Mouse (Mus musculus) heart, embryonic 10.5 days (tissue): Measurements from ENCODE around the gene C1ql2. TPM values are rescaled to one million over a fixed set of nuclear protein-coding genes. Genes with fewer than 3 reads are reported as not detected.
A peak's percentile ranks its signal among the peaks of the same experiment; 100 is the strongest.

Source experiments
- DNase-seq: peaks from one replicate; pipeline ENCODE4 v3.0.0-alpha.2; 2017; ENCODE audit warnings: low spot score
- H3K27ac ChIP-seq: fragments of 300-500 bp; sonication (generic); 2 replicates; pipeline ENCODE4 v1.5.1; 2016; ENCODE audit warnings: mild to moderate bottlenecking
- H3K27me3 ChIP-seq: fragments of 300-500 bp; sonication (generic); 2 replicates; pipeline ENCODE4 v1.6.1; 2016; ENCODE audit warnings: mild to moderate bottlenecking; ENCODE audit not compliant: poor library complexity, insufficient read depth, severe bottlenecking
- H3K36me3 ChIP-seq: fragments of 300-500 bp; sonication (generic); 2 replicates; pipeline ENCODE4 v1.6.1; 2016; ENCODE audit warnings: mild to moderate bottlenecking, moderate library complexity
- H3K4me1 ChIP-seq: fragments of 300-500 bp; sonication (generic); 2 replicates; pipeline ENCODE4 v1.6.1; 2016; ENCODE audit warnings: mild to moderate bottlenecking
- H3K4me3 ChIP-seq: fragments of 300-500 bp; sonication (generic); 2 replicates; pipeline ENCODE4 v1.5.1; 2016; ENCODE audit warnings: mild to moderate bottlenecking, moderate library complexity
- H3K9me3 ChIP-seq: fragments of 300-500 bp; sonication (generic); 2 replicates; pipeline ENCODE4 v1.6.1; 2016; ENCODE audit warnings: mild to moderate bottlenecking, moderate library complexity
- WGBS: fragments of 180-500 bp; shearing (Covaris S2); methylation state at CpG from one replicate; pipeline ENCODE4 v1.1.7; 2016; 5-methylcytosine and 5-hydroxymethylcytosine counted together
- polyA plus RNA-seq: library from polyadenylated mRNA; unstranded; fragments of >200 nt; fragmentation: Nextera tagmentation; extraction: Ambion mirVana; gene quantifications from 2 replicates; pipeline ENCODE4 v1.2.1, GENCODE M21; 2016

The C1ql2 gene
- polyA plus RNA-seq, result not detected in 2 replicates

DNA sequence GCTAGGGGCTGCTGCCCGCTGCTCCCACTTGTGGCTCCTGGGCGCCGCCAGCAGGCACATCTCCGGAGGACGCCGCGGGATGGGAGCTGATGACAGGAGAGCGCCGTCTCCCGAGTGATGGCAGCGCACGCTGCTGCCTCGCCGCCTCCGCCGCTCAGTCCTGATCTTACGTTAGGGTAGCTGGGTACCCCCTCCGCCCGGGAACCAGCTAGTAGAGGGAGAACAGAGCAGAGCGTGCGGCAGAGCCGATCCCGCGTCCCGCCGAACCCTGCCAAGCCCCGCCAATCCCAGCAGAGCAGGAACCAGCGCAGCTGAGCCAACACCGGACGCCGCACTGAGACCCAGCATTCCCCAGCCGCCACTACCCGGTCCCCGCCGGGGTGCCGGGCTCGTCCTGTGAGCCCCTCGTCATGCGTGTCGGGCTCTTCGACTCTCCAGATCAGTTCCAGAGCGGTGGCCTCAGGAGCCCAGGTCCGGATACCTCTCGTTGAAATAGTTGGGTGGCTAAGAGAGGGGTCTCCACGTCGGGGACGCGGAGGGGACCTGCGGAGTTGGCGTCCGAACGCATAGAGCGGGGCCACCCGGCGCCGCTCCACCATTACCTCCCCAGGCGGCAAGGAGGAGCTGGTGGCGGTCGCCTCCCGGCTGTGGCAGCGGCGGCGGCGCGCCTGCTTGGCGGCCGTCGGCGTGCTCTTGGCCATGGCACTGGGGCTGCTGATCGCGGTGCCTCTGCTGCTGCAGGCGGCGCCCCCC, at the start of gene C1ql2:
Gene C1ql2 (plus strand): TSS at position 164 of the 753 bp plus-strand sequence.
- 1% methylated on average over 73 of the region's 73 CpGs for WGBS
- no peak for DNase-seq

DNA sequence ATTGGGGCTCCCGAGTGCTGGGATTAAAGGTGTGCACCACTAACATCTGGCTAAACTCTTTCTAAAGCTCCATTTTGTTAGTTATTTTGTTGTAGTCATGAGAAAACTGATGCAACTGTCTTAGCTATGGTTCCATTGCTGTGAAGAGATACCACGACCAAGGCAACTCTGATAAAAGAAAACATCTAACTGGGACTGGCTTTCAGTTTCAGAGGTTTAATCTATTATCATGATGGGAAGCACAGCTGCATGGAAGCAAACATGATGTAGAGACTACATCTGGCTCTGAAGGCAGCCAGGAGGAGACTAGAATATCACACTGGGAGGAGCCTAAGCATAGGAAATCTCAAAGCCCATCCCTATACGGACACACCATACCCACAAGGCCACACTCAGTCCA, 48.7 kb upstream of the C1ql2 start:
- H3K9me3 ChIP-seq, result no peaks in the 10 kb centered on the region
- WGBS, result 77% methylated on average over 3 of the region's 3 CpGs
- DNase-seq, result no peak
- H3K4me1 ChIP-seq, result no peaks in the 10 kb centered on the region
- no peak overlapping the region for H3K4me3 ChIP-seq
- no peaks in the 10 kb centered on the region for H3K27me3 ChIP-seq
- H3K27ac ChIP-seq, result no peak overlapping the region
- H3K36me3 ChIP-seq, result no peaks in the 10 kb centered on the region

More for the DNA sequence above, at the start of gene C1ql2:
- Histone ChIP-seq H3K27ac (no peak within 1 kb of the TSS), H3K4me3 (peak within 1 kb of the TSS; percentile 53), H3K4me1 (peaks cover 28% of the 10 kb centered on the region), H3K27me3 (peaks cover 100% of the 10 kb centered on the region), H3K9me3 (no peaks in the 10 kb centered on the region), H3K36me3 (no peaks in the 10 kb centered on the region)

DNA sequence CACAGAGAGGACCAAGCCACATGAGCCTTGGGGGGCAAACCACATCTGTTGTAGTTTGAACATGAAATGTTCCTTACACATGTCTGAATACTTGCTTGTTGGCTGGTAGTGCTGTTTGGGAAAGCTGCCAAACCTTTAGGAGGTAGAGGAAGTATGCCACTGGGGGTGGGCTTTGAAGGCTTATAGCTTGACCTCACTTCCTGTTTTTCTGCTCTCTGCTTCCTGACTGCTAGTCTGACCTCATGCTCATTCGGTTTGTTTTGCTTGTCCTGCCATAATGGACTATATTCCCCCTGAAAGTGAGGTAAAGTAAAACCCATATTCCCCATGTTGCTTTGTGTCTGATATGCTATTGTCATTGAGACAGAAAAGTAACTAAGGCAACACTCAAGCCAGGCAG, 46.6 kb upstream of the C1ql2 start:
- H3K36me3 ChIP-seq, result no peaks in the 10 kb centered on the region
- DNase-seq, result no peak
- H3K4me3 ChIP-seq, result no peak overlapping the region
- no peaks in the 10 kb centered on the region for H3K4me1 ChIP-seq
- H3K9me3 ChIP-seq, result no peaks in the 10 kb centered on the region
- H3K27ac ChIP-seq, result no peak overlapping the region
- H3K27me3 ChIP-seq, result no peaks in the 10 kb centered on the region
- 50% methylated on average over 1 of the region's 1 CpGs for WGBS

DNA sequence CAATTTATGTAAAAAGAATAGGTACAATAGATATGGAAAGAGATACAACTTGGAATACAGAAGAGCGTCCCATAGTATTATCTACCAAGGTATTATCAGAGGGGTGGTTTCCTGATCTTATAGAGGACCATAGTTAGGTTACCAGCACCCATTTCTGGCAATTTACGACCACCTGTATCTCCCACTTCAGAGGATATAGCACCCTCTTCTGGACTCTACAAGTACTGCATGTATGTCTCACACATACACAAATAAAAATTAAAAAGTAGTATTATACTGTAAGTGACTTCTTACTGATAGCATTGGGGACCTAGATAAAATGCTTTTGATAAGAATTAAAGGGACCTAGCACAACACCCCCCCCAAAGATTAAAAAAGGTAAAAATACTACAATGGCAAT, 43.4 kb upstream of the C1ql2 start:
- Histone ChIP-seq H3K27ac (no peak overlapping the region), H3K36me3 (no peaks in the 10 kb centered on the region), H3K4me1 (no peaks in the 10 kb centered on the region), H3K27me3 (no peaks in the 10 kb centered on the region), H3K9me3 (0 out of 2 replicates have a peak, but pooled peaks cover 2% of the 10 kb centered on the region), H3K4me3 (no peak overlapping the region)
- DNase-seq, result no peak
- 77% methylated on average over 2 of the region's 2 CpGs for WGBS

DNA sequence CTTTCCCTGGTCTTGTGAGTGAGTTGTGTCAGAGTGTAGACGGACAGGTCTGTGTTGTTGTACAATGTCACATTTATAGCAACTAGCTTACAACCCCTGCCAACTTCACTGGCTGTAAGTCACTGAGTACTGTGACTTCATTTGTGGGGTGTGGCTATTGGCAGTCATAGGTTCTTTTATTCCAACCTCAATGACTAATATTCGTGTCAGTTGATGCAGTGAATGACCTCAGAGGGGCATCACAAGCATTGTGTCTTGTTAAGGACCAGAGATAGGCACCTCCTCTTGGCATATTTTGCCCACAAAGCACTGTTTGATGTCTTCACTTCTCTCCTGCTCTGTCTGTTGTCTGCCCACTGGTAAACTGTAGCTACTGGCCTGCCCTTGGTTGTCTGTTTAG, 34.6 kb upstream of the C1ql2 start:
- Histone ChIP-seq H3K27ac (no peak overlapping the region), H3K4me3 (no peak overlapping the region), H3K9me3 (no peaks in the 10 kb centered on the region), H3K27me3 (no peaks in the 10 kb centered on the region), H3K4me1 (no peaks in the 10 kb centered on the region), H3K36me3 (no peaks in the 10 kb centered on the region)
- no peak for DNase-seq
- 66% methylated on average over 2 of the region's 2 CpGs for WGBS

DNA sequence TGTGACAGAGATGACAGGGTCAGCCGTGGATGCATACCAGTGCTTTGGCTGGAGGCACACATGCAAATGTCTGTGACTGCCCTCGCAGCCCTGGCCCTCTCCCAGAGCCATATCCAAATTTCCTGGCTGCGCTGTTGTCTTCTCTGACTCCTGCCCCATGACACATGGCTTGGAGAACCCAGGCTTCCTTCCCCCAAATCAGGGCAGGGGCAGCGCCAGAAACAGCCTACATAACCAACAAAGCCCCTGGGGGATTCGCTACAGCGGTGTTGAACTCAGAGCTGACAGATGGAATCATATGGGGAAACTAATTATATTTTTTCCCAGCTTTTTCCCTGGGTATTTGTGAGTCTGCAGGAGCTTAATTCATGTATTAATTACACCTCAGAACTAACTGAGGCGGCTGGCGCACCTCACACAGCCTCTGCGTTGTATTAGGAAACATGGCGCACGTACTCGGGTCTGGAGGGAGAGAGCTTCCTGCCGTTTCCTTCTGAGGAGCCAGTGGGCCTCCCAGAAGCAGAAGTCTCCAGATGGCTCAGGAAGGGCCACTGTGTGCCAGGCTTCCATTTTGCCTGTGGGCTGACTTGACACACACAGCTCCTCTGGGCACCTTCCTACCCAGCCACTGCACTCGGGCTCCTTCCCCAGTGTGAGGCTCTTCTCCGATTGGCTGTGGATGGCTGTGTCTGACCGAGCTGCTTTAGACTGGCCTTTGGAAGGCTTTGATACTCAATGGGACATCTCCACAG, 18.9 kb upstream of the C1ql2 start:
- Histone ChIP-seq H3K4me3 (no peak overlapping the region), H3K9me3 (no peaks in the 10 kb centered on the region), H3K27me3 (no peaks in the 10 kb centered on the region), H3K27ac (no peak overlapping the region), H3K36me3 (no peaks in the 10 kb centered on the region), H3K4me1 (no peaks in the 10 kb centered on the region)
- DNase-seq, result no peak
- 84% methylated on average over 16 of the region's 16 CpGs for WGBS

DNA sequence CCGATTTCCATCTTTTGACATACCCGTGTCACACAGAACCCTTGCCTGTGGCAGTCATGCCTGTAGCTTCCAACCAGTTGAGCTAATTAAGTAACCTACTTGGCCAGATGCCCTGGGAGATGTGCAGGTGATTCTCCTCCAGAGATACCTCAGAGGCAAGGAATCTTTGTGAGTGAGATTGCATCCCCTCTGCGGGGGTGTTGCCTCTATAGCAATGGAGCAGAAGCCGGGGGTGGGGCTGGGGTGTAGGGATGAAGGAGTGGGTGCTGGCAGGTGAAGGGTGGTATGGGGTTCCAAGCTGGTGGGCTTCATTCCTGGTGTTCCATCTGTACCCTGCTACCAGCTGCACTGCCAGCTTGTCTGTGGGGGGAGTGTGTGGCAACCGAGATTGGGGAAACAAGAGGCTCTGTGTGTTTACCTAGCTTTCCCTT, 17.2 kb upstream of the C1ql2 start:
- 83% methylated on average over 5 of the region's 5 CpGs for WGBS
- H3K4me3 ChIP-seq, result no peak overlapping the region
- H3K36me3 ChIP-seq, result no peaks in the 10 kb centered on the region
- no peaks in the 10 kb centered on the region for H3K9me3 ChIP-seq
- no peaks in the 10 kb centered on the region for H3K4me1 ChIP-seq
- no peak for DNase-seq
- H3K27ac ChIP-seq, result no peak overlapping the region
- H3K27me3 ChIP-seq, result no peaks in the 10 kb centered on the region

DNA sequence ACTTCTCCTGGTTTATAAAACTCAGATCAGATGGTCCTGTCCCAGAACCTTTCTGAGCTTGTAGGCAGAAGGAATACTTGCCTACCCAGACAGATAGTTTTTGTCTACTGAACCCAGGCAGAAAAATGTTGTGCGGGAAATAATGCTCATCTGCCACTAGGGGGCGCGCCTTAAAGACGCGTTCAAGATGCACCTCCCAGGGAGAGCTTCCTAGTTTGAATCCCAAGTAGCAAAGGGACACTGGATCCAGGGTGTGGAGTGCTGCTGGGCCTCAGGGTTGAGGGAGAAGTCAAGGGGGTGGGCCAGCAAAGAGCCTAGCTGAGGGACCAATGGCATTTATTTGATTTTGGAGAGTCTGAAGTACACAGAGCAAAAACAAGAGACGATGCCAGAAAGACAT, 12.7 kb upstream of the C1ql2 start:
- H3K27ac ChIP-seq, result no peak overlapping the region
- no peak for DNase-seq
- H3K4me1 ChIP-seq, result no peaks in the 10 kb centered on the region
- WGBS, result 17% methylated on average over 6 of the region's 6 CpGs
- no peaks in the 10 kb centered on the region for H3K9me3 ChIP-seq
- H3K27me3 ChIP-seq, result peaks cover 3% of the 10 kb centered on the region; the same call in 1 of the 2 replicates
- H3K4me3 ChIP-seq, result no peak overlapping the region
- H3K36me3 ChIP-seq, result no peaks in the 10 kb centered on the region

DNA sequence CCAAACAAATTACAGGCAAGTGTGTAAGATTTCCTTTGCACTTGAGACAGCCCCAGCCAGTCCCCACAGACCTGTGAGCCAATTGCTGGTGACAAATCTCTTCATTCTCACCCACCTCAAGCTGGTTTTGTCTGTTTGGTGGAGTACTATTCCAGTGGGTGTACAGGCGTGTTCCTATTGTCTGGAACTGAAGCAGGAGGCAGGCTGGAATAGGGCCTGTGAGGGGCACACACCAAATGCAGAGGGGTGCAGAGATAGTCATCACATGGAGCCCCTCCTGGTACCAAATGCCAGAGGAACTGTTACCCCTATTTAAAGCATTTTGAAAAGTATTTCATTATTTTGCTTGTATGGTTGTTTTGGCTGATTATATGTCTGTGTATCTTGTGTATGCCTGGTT, 12.2 kb upstream of the C1ql2 start:
- WGBS, result 42% methylated on average over 1 of the region's 1 CpGs
- Histone ChIP-seq H3K36me3 (no peaks in the 10 kb centered on the region), H3K27me3 (peaks cover 8% of the 10 kb centered on the region; the same call in 1 of the 2 replicates), H3K9me3 (no peaks in the 10 kb centered on the region), H3K4me3 (no peak overlapping the region), H3K27ac (no peak overlapping the region), H3K4me1 (no peaks in the 10 kb centered on the region)
- DNase-seq, result no peak

DNA sequence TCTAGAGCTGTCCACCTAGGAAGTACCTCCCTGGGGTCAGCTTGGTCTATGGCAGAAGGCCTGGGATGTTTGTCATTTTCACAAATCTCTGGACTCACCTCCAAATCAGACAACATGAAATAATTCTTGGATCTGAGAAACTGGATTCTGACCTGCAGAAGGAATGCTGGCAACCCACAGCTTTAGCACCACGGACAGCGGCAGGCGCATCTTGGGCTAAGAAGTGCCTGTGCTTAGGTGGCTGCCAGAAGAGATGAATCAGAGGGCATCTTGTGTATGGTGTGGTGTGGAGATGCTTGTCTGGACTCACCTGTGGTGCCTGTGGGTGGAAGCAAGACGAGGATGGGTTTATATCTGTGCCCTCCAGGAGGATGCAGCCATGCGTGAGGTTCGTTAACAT, 8.5 kb upstream of the C1ql2 start:
- H3K27me3 ChIP-seq, result peaks cover 30% of the 10 kb centered on the region
- peak; percentile 81 for DNase-seq
- H3K27ac ChIP-seq, result no peak overlapping the region
- no peaks in the 10 kb centered on the region for H3K4me1 ChIP-seq
- WGBS, result 31% methylated on average over 6 of the region's 6 CpGs
- H3K4me3 ChIP-seq, result no peak overlapping the region
- H3K36me3 ChIP-seq, result no peaks in the 10 kb centered on the region
- H3K9me3 ChIP-seq, result no peaks in the 10 kb centered on the region

DNA sequence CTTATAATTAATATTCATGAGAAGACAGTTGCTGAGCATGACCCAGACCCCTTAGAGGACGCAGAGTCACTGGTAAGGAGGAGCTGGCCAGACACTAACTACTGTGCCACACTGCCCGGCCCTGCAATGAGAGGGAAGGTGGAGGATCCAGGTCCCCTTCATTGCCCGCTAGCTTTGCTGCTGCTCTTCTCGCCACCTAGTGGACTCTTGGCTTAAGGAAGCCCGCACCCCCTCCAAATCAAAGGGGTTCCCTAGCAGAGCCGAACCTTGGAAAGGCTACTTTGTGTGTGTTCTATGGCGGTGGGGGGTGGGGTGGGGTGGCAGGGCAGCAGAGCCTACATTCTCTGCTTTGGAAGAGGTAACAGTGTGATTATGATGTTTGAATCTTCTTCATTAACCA, 2.4 kb upstream of the C1ql2 start:
- Histone ChIP-seq H3K4me3 (no peak overlapping the region), H3K4me1 (peaks cover 28% of the 10 kb centered on the region), H3K27ac (no peak overlapping the region), H3K36me3 (no peaks in the 10 kb centered on the region), H3K27me3 (peaks cover 86% of the 10 kb centered on the region), H3K9me3 (no peaks in the 10 kb centered on the region)
- no peak for DNase-seq
- 28% methylated on average over 7 of the region's 7 CpGs for WGBS

DNA sequence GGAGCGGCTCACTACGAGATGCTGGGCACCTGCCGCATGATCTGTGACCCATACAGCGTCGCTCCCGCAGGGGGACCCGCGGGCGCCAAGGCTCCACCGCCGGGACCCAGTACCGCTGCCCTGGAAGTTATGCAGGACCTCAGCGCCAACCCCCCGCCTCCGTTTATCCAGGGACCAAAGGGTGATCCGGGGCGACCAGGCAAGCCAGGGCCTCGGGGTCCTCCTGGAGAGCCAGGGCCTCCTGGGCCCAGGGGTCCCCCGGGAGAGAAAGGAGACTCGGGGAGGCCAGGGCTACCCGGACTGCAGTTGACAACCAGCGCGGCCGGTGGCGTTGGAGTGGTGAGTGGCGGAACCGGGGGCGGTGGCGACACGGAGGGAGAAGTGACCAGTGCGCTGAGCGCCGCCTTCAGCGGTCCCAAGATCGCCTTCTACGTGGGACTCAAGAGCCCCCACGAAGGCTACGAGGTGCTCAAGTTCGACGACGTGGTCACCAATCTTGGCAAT, 842 bp downstream of the C1ql2 start:
- peaks cover 100% of the 10 kb centered on the region for H3K27me3 ChIP-seq
- H3K27ac ChIP-seq, result no peak overlapping the region
- H3K36me3 ChIP-seq, result no peaks in the 10 kb centered on the region
- peak overlapping the region; percentile 53 for H3K4me3 ChIP-seq
- peaks cover 28% of the 10 kb centered on the region for H3K4me1 ChIP-seq
- H3K9me3 ChIP-seq, result no peaks in the 10 kb centered on the region
- WGBS, result under 1% methylated on average over 41 of the region's 41 CpGs
- DNase-seq, result no peak

DNA sequence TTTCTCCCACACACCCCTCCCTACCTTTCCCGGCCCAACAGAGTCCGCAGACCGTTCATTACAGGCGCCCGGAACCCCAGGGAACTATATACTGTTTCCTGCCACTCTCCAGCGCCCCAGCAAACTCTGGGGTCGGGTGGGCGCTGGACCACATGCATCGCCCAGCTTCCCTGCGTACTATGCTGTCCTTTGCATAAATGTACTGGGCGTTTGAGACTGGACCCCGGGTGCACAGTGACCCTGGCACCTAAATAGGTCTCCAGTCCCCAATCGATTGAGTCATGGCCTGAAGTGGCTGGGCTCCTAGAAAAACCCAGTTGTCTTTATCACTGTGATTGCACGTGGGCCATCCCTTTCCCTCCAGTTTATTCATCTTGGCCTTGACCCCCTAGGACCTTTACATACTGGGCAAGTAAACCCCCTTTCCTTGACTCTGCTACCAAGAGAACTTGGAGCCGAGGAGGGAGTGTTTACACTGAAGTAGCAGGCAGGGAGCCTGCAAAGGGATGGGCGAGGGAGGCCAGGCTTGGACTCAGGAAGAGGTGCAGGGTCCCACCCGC, 1.5 kb downstream of the C1ql2 start:
- no peak for DNase-seq

More for the DNA sequence above, 1.5 kb downstream of the C1ql2 start:
- no peak overlapping the region for H3K27ac ChIP-seq
- peak overlapping the region; percentile 53 for H3K4me3 ChIP-seq
- H3K9me3 ChIP-seq, result no peaks in the 10 kb centered on the region
- 2% methylated on average over 17 of the region's 17 CpGs for WGBS
- H3K36me3 ChIP-seq, result no peaks in the 10 kb centered on the region
- H3K27me3 ChIP-seq, result peaks cover 96% of the 10 kb centered on the region
- peaks cover 28% of the 10 kb centered on the region for H3K4me1 ChIP-seq
